Comparison of ENCODE assay signal across 12 mouse cellular contexts in genomic region chr5:64299508-64300324, GRCm38 (mm10).
DNase-seq lines count a peak whose midpoint lies in the region; ATAC-seq and TF ChIP-seq lines count a peak whose summit lies in the region.
"Had no signal": no experiment of that assay in that cellular context is flagged by ENCODE, and none has a peak within 500 bp of the region (broad histone marks: within the 10 kb centered on the region; RNA-seq: fewer than 3 reads in every experiment).

No protein-coding gene starts in this region.

- H3K4me2 ChIP-seq in kidney, postnatal 0 days (ENCODE audit: low read length) = no peak overlapping the region
- H3K4me2 ChIP-seq in myocyte (ENCODE audit: low read depth) = peak overlapping the region; percentile 39

- no peak overlapping the region for H3K9ac ChIP-seq in kidney, postnatal 0 days (ENCODE audit: low read depth, low read length)
- H3K9ac ChIP-seq: liver, embryonic 14.5 days had no signal

- ATAC-seq in kidney, postnatal 0 days (replicated peaks; ENCODE audit: low FRiP score, low read depth) = no peak; the same call in 1 of the 2 replicates

- no peaks in the 10 kb centered on the region for H3K9me3 ChIP-seq in kidney, postnatal 0 days (replicated peaks; ENCODE audit: low read length)
- H3K9me3 ChIP-seq: G1E had no signal

- no peaks in the 10 kb centered on the region for H3K79me3 ChIP-seq in C2C12 (ENCODE audit: low read depth)

- H3K4me3 ChIP-seq in kidney, postnatal 0 days (replicated peaks; ENCODE audit: low read depth, low read length) = no peak overlapping the region
- no peak overlapping the region for H3K4me3 ChIP-seq in C2C12 (ENCODE audit: insufficient read depth, poor library complexity, severe bottlenecking)
- no peak overlapping the region for H3K4me3 ChIP-seq in brown adipose tissue, adult 24 weeks (ENCODE audit: insufficient read depth, low read depth, low read length)
- no peak overlapping the region for H3K4me3 ChIP-seq in myocyte

- no peaks in the 10 kb centered on the region for H3K27me3 ChIP-seq in kidney, postnatal 0 days (ENCODE audit: insufficient read depth, low read length)
- H3K27me3 ChIP-seq in C2C12 (ENCODE audit: control insufficient read depth, insufficient read depth, insufficient read length) = no peaks in the 10 kb centered on the region
- H3K27me3 ChIP-seq in myocyte (ENCODE audit: control insufficient read depth, insufficient read depth, insufficient read length) = no peaks in the 10 kb centered on the region

- peaks cover under 1% of the 10 kb centered on the region; the same call in 1 of the 2 replicates for H3K36me3 ChIP-seq in kidney, postnatal 0 days (ENCODE audit: insufficient read depth, low read length)
- H3K36me3 ChIP-seq in C2C12 (ENCODE audit: control insufficient read depth, insufficient read depth) (no peaks in the 10 kb centered on the region), myocyte (ENCODE audit: control insufficient read depth, insufficient read depth) (peaks cover 1% of the 10 kb centered on the region)

- 62% methylated on average over 7 of the region's 7 CpGs for WGBS in kidney, postnatal 0 days

- no peak for TF ChIP-seq POLR2A in myocyte (IDR thresholded peaks at IDR 0.05; ENCODE audit: insufficient read length, low read depth)

- TF ChIP-seq CTCF in kidney, postnatal 0 days (IDR thresholded peaks at IDR 0.05; ENCODE audit: low read depth) = no peak
- TF ChIP-seq CTCF in C2C12 (IDR thresholded peaks at IDR 0.05; ENCODE audit: control insufficient read depth, insufficient read depth, insufficient read length) = no peak

- H3K79me2 ChIP-seq in C2C12 (ENCODE audit: control insufficient read depth, insufficient read depth) (no peaks in the 10 kb centered on the region), myocyte (ENCODE audit: control insufficient read depth, insufficient read depth) (no peaks in the 10 kb centered on the region)

- H3K4me1 ChIP-seq in kidney, postnatal 0 days (replicated peaks; ENCODE audit: insufficient read depth, low read length) = peaks cover 12% of the 10 kb centered on the region
- peaks cover 47% of the 10 kb centered on the region for H3K4me1 ChIP-seq in brown adipose tissue, adult 24 weeks (ENCODE audit: control insufficient read depth, insufficient read depth, insufficient read length, low read length)

- DNase-seq in kidney, postnatal 0 days (ENCODE audit: low spot score) = no peak
- DNase-seq in kidney, postnatal 10 days = no peak
- no peak for DNase-seq in adrenal gland, postnatal 36 days
- DNase-seq in right cerebral cortex, postnatal 36 days (ENCODE audit: low spot score in 2 of 2) = no peak
- DNase-seq: cerebellum, adult 11 months; layer of hippocampus, postnatal 36 days had no signal

- peak overlapping the region; percentile 37 for H3K27ac ChIP-seq in kidney, postnatal 0 days
- H3K27ac ChIP-seq in brown adipose tissue, adult 24 weeks (replicated peaks; ENCODE audit: low read depth, low read length) = peak overlapping the region; percentile 56
- H3K27ac ChIP-seq: hindbrain, postnatal 0 days; liver, embryonic 14.5 days had no signal

- H3ac ChIP-seq in C2C12 (ENCODE audit: control insufficient read depth, insufficient read length, low read depth) = no peak overlapping the region
- no peak overlapping the region for H3ac ChIP-seq in myocyte (ENCODE audit: control insufficient read depth, insufficient read length)

TF ChIP-seq in C2C12, 6 proteins besides CTCF, POLR2A, EP300 and RAD21:
- TF ChIP-seq MYOD1 (IDR thresholded peaks at IDR 0.05; ENCODE audit: control insufficient read depth, insufficient read length, low read depth) = no peak
- TF ChIP-seq USF1 (IDR thresholded peaks at IDR 0.05; ENCODE audit: low read depth) = no peak
- TF ChIP-seq MYOG (IDR thresholded peaks at IDR 0.05; ENCODE audit: control insufficient read depth, extremely low read depth, insufficient read length) = no peak
- peak; percentile 48 for TF ChIP-seq CEBPB (IDR thresholded peaks at IDR 0.05; ENCODE audit: low read depth)
- TF ChIP-seq FOSL1 (IDR thresholded peaks at IDR 0.05; ENCODE audit: insufficient read depth, low read length, poor library complexity, severe bottlenecking) = no peak
- TF ChIP-seq MAX (IDR thresholded peaks at IDR 0.05) = no peak

TF ChIP-seq in myocyte, 11 proteins besides CTCF, POLR2A, EP300 and RAD21:
- TF ChIP-seq SRF (IDR thresholded peaks at IDR 0.05; ENCODE audit: control insufficient read depth, insufficient read length, low read depth) (no peak), MYOD1 (IDR thresholded peaks at IDR 0.05; ENCODE audit: control insufficient read depth in 1 of 3, insufficient read length in 2 of 3, low read depth in 2 of 3) (no peak), CEBPB (IDR thresholded peaks at IDR 0.05; ENCODE audit: insufficient read depth, poor library complexity, severe bottlenecking) (peak; percentile 45; the same call in 1 of the 2 replicates)
